Mouse (Mus musculus) urinary bladder, postnatal 14 days (tissue): ENCODE results near the gene Gpr6.

ENCODE experiments used
- DNase-seq: peaks from one replicate; pipeline ENCODE4 v3.0.0; 2021; ENCODE audit warnings: low spot score

Gpr6 gene

DNA sequence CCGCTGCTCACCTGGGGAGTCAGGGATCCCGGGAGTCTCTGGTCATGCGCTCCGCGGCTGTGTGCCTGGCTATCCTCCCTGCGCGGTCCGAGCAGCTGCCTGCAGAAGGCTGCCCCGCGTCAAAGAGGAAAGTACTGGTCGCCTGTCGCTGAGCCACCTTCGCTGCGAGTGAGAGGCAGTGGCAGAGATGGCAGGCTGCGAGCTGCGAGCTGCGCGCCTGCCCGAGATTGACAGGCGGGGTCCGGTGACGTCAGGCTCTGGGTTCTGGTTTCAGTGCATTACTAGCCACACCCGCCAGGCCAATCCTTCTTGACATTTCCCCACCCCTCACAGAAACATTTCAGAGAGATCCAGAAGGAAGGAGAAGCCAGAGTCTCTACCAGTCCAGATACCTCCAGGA, at the start of gene Gpr6:
TSS of gene Gpr6 (minus strand) at position 170 of the 400 bp plus-strand sequence.
- no peak for DNase-seq

DNA sequence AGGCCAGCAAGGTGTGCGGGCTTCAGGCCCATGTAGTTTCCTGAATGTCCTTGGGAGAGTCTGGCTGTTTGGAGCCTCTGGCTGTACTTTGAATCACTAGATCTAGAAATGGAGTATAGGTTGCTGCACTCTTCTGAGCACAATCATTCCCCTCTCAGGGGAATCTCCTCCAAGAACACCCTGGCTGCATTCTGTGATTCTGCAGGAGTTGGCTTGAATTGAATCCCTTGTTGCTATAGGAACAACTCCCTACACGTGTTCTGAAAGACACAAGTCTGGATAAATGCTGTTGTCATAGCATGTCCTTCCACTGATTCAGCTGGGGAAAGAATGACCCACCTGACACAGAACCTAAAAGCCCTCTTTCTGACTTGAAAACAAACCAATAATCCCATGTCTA, 28.0 kb upstream of the Gpr6 start:
- DNase-seq = no peak

DNA sequence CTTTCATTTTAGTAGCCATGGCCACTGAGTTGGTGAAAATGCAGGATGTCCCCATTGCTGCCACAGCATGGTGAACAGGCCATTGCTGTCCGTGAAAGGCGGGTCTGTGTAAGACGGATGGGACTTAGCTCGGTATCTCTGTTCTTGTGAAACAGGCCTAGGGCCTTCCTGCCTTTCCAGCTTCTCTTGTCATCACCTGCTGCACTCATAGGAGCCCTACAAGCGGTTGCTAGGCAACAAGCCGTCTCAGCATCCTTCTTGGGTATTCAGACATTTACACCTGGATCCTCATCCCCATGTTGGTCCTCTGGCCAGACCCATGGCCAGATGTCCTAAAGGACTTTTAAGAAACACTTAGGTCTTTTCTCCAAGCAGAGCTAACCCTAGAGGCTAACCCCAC, 26.1 kb upstream of the Gpr6 start:
- no peak for DNase-seq

DNA sequence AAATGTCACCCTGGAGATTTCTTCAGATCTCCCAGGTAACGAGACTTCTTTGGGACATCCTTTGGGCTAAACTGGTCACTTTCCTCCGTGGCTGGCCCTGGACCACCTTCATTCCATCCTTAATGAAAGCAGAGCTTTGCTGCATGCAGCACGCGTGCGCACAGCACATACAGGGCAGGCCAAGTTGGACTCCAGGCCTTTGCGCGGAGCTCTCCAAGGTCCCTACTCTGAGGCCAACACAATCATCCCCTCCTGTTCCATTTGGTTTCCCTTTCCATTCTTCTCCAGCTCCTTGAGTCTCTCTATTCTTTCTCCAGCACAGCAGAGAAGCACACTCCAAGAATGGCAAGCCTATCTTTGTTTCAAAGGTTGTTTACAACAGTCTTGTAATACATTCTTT, 16.8 kb upstream of the Gpr6 start:
- no peak for DNase-seq

DNA sequence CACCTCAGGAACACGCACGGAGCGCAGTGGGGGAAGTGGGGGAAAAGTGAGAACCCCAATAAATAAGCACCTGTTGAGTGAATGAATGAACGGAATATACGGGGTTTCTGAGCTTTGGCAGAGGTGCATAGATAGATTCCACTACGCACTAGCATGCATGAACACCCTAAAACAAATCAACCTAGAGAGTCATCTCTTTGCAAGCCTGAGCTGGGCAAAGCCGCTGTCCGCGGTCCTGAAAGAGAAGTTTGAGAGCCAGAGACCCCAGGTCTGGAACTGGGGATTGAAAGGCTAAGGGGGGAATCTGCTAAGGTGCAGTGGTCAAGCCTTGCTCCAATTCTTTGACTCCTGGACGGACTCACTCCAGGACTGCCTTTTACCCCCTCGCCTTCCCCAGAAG, 389 bp downstream of the Gpr6 start:
- peak; percentile 10 for DNase-seq

DNA sequence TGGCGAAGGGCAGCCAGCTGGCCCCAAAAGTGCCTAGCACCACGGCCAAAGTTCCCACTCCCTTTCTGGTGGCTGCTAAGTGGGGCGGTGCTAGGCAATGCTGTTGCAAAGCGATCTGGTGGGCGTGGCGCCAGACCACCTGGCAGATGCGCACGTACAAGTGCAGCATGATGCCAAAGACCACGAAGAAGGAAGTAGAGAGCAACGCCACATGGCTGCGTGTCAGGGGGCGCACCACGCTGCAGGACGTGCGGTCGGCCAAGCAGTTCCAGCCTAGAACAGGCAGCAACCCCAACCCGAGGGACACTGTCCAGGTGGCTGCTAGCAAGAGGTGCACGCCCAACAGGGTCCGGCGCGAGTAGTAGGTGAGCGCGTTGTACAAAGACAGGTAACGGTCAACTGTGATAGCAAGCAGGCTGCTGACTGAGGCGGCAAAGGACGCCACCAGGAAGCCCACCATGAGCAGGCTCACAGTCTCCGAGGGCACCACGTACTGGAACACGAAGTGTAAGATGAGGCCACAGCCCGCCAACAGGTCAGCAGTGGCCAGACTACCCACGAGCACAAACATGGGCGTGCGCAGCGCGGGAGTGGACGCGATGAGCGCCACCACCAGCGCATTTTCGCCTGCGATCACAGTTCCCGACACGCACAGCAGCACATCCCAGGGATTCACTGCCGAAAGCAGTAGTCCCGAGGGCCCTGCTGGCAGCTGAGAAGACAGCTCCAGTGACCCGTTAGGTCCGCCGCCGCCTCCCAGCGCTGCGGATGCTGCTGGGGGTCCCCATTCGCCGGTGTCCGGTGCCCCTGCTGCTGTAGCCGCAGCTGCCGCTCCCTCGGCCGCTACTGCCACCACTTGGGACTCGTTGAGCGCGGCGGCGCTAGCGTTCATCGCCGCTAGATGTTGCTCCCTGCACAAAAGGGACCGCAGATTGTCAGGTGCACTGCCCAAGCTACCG, 1.1 kb downstream of the Gpr6 start:
- DNase-seq = no peak

DNA sequence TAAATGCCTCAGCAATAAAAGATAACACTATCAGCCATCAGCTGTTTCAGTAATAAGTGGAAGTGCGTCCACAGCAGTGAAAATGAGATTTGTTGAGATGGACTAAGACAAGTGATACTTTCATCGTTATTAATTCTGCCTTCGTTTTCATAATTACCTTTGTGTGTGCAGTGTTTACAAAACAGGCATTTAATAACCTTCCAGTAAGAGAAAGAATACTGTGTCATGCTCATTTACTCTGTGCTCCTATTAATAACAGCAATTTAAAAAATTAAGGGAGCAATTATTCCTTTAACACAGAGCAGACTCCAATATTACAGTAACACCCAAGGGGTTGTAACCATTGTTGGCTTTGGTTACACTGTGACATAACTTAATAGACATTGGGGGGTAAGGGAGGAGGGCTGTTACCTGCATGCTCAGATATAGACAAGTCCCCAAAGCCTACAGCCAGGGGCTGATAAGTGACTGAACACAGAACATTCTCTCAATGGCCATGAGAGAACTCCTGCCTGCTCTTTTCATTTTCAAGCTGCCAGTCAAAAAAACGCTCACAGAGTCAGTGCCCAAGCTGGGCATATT, 11.7 kb downstream of the Gpr6 start:
- no peak for DNase-seq

DNA sequence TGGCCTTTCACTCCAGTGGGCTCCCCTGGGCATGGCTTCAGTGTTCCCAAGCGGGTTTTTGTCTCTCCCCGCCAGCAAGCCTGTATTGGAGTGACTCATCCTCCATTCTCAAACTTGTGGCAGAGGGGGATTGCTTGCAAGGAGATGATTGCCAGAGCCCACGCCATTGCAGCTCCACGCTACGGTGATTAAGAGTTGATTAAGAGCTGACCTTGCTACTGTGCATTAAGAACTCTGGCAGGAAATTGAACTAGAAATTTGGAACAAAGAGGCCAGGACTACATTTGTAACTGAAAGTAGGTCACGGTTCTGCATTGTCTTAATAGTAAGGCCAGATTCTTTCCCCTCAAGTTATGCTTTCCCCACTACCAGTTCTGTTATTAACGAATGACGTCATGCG, 16.5 kb downstream of the Gpr6 start:
- DNase-seq = no peak

DNA sequence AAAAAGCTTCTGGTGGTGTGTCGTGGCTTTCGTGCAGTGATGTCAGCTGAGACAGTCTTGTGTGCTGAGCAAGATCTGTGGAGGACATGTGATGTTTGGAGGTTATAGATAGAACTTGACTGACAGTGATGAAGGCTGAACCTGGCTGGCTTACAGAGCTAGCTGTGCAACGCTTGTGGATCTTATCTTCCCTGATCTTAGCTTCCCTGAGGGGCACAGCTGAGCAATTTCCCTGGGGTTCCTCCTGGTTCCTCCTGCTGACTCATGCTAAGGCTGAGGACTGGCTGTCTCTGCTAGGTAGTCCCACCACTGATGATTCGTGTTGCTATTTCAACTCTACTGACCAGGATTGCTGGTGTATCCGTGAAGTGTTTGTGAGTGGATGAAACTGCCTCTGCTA, 18.1 kb downstream of the Gpr6 start:
- DNase-seq = no peak

DNA sequence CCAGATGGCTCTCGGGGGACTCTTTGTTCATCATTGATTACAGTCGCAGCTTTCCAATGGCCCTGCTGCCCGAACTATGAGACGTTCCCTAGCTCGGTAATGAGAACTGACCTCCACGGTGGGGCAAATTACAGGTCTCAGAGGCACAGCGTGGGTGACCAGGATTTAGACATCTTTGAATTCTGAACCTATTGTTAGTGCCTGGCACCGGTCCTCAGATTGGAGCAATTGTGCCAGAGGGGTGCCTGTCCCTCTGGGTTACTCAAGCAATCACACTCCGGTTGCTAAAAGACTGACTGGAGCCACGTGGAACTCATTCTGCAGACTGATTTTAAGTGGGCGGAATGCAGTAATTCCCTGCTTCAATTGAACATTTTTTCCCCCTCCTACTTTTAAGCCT, 29.8 kb downstream of the Gpr6 start:
- DNase-seq = no peak

DNA sequence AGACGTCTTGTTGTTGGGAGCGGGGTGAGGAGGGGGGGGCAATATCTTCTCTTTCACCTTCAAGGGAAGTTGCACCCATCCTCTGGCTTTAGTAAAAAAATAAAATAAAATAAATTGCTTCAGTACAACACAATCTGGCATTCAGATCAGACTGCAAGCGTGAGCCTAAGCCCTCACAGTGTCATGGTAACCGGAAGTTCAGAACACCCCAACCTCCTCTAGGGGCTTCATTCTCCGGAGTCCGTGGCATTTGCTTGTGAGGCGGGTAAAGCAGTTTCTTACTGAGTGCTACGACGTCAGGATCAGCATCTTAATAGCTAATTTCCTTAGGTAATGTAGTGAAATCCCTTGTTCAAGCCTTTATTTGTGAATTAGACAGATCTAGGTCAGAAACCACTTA, 30.6 kb downstream of the Gpr6 start:
- DNase-seq = no peak

DNA sequence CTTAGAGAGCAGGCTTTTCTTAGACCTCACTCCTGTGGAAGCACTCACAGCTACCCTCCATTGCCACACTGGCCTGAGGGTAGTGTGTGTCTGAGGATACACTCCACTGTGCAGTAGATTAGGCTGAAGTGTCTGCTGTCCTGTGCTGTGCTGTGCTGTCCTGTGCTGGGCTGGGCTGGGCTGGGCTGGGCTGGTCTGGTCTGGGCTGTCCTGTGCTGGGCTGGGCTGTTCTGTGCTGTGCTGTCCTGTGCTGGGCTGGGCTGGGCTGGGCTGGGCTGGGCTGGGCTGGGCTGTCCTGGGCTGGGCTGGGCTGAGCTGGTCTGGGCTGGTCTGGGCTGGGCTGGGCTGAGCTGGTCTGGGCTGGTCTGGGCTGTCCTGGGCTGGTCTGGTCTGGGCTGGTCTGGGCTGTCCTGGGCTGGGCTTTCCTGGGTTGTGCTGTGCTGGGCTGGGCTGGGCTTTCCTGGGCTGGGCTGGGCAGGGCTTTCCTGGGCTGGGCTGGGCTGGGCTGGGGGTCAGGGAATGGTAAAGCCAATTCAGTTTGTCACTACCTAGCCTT, 31.5 kb downstream of the Gpr6 start:
- no peak for DNase-seq

DNA sequence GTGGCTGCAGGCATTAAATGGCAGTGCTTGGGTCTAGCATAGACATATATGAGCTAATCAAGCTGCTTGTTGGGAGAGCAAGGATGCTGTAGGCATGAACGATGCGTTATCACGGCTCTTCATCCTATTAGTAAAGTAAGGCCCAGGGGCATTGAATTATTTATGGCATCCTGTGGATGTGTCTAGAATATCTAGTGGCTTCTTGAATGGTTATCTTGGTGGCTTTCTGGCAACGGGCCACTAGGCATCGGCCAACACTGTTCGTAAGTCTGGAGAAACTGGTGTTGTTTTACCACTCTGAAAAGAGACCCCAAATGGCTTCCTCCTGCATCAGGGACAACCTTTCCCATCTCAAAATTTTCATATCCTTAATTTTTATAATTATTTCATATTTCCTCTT, 33.6 kb downstream of the Gpr6 start:
- no peak for DNase-seq

DNA sequence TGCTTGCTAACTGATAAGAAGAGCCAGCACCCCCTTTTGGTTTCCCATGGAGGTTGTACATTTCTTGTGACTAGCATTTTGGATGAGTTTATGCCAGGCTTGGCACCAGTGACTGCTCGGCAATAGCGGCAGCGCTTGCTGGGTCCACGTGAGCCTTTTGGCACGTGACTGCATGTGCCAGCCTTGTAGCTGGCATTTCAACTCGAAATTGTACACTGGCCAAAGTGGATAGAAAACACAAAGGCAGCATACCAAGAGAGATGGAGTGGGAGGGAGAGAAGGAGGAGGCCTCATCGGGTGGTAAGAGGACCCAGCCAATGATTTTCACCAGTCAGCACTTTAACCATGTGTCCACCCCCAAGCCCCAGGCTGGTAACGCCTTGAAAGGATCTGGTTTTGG, 34.4 kb downstream of the Gpr6 start:
- no peak for DNase-seq

DNA sequence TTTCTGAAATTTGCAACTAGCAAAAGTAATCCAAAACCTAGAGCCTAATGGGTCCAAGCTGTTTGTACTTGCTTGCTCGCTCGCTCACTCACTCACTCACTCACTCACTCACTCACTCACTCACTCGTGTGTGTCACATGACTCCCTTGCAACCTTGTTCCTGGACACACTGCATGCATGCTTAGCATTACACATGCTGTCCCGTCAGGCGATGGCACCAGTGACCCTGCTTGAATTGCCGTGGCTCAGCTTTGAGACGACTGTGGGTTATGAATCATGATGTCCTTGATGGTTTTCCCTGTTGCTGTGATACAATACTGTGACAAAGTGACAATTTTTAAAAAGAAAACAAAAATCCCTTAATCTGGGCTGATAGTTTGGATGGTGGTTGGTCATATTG, 39.3 kb downstream of the Gpr6 start:
- no peak for DNase-seq

DNA sequence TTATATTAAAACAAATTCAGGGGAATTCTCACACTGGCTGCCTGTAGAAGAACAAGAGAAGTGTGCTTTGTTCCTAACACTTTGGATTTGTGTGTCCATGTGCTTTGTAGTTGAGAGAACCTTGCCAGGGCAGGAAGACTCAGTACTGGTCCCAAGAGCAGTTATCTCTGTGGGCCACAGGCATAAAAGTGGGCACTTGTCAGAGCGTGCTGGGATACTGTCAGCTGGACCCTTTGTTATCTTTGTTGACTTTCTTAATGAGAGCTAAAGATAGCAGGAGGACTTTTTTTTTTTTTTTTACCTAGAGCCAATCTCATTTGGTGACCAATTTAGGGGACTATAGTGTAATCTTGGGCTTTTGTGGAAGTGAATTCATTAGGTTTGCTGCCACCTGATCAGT, 47.2 kb downstream of the Gpr6 start:
- no peak for DNase-seq

DNA sequence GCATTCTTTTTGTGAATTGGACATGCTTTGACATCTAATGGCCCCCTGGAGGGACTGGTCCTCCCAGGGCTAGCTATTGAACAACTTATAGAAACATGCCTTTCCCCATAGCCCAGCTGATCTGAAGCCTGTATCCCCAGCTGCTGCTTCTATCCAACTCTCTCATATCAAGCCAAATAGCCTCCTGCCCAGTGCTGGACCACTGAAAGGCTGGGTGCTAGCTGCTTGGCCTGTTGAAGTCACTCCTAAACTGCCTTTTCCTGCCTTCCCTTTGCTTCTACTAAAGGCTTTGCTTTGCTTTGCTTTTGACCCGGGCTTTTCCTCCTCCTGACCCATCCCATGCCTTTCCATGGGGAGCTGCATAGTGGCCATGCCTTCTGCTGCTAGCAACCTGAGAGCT, 47.7 kb downstream of the Gpr6 start:
- DNase-seq = no peak

DNA sequence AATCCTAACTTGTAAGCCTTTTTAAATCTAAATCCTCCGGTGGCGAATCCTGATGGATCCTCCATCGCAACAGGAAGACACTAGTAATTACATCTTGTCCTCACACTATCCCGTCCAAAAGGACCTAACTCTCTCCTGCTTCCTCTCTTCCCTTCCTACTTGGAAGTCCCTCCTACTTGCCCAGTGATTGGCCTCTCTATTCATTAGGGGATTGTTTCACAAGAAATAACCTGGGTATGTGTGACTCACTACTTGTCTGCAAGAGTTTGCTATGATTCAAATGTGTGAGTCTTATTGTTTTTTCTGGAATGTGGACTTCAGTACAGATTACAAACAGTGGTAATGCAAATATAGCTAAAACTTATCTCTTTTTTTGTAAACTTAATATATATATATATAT, 49.9 kb downstream of the Gpr6 start:
- DNase-seq = no peak
